Comparison of ENCODE assay signal across 18 mouse cellular contexts in the genomic region with DNA sequence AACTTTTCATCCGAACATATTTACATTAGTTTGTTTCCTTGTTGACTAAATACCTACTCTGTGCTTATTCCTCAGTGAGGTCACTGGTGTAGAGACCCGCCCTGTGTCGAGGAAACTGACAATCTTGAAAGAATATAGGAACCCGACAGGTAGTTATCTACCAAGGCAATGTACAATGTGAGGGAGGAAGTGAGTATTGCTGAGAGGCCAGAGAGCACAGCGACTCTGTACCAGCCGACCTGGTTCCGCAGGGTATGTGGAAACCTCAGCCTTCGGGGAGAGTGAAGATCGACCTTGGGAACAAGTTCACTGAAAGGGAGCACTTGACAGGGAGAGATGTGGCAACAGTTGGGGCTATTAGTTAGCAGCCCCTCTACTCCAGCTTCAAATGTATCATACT. TPM values are rescaled to one million over a fixed set of nuclear protein-coding genes. Genes with fewer than 3 reads are reported as not detected.
DNase-seq lines count a peak whose midpoint lies in the region; ATAC-seq lines count a peak whose summit lies in the region.
"Had no signal": no experiment of that assay in that cellular context is flagged by ENCODE, and none has a peak within 500 bp of the region (broad histone marks: within the 10 kb centered on the region; RNA-seq: fewer than 3 reads in every experiment).

No protein-coding gene starts in this region.

- no peaks in the 10 kb centered on the region for H3K27me3 ChIP-seq in heart, embryonic 12.5 days (replicated peaks)
- no peaks in the 10 kb centered on the region for H3K27me3 ChIP-seq in intestine, embryonic 16.5 days (replicated peaks; ENCODE audit: control insufficient read depth, insufficient read depth, low read length)
- no peaks in the 10 kb centered on the region for H3K27me3 ChIP-seq in stomach, embryonic 15.5 days (replicated peaks)
- peaks cover 3% of the 10 kb centered on the region; the same call in 1 of the 2 replicates for H3K27me3 ChIP-seq in hindbrain, embryonic 10.5 days (ENCODE audit: insufficient read depth, poor library complexity, severe bottlenecking)
- H3K27me3 ChIP-seq: forebrain, embryonic 13.5 days; hindbrain, embryonic 15.5 days; limb, embryonic 12.5 days had no signal

- 75% methylated on average over 9 of the region's 9 CpGs for whole genome bisulfite sequencing in heart, embryonic 12.5 days
- 80% methylated on average over 9 of the region's 9 CpGs for WGBS in intestine, embryonic 16.5 days
- WGBS in stomach, embryonic 15.5 days = 83% methylated on average over 9 of the region's 9 CpGs
- 91% methylated on average over 9 of the region's 9 CpGs for WGBS in hindbrain, embryonic 10.5 days

- DNase-seq in heart, adult 11 months = peak; percentile 50
- no peak for DNase-seq in hindbrain, embryonic 10.5 days (ENCODE audit: low spot score)
- no peak for DNase-seq in urinary bladder, postnatal 36 days (ENCODE audit: low spot score in 2 of 2)
- DNase-seq: gastrocnemius, postnatal 36 days; kidney, adult 18-20 months; kidney, postnatal 10 days; lung, adult 2 months; lung, postnatal 4 days; right cerebral cortex, adult 18-20 months had no signal

- H3K27ac ChIP-seq in heart, embryonic 12.5 days (ENCODE audit: poor library complexity, severe bottlenecking) = no peak overlapping the region
- no peak overlapping the region for H3K27ac ChIP-seq in intestine, embryonic 16.5 days (ENCODE audit: low read length)
- no peak overlapping the region for H3K27ac ChIP-seq in stomach, embryonic 15.5 days
- H3K27ac ChIP-seq in hindbrain, embryonic 10.5 days = no peak overlapping the region
- H3K27ac ChIP-seq: forebrain, embryonic 13.5 days; hindbrain, embryonic 15.5 days had no signal

- ATAC-seq in heart, embryonic 12.5 days (ENCODE audit: insufficient number of reproducible peaks, low FRiP score) = no peak
- peak; percentile 56 for ATAC-seq in granulocyte monocyte progenitor cell, adult 5-6 weeks (replicated peaks; ENCODE audit: poor library complexity, severe bottlenecking)
- ATAC-seq in intestine, embryonic 16.5 days = peak; percentile 89
- peak; percentile 16; the same call in 1 of the 2 replicates for ATAC-seq in stomach, embryonic 15.5 days (ENCODE audit: insufficient read depth, low FRiP score, low read depth)
- ATAC-seq: forebrain, embryonic 13.5 days had no signal

- H3K4me1 ChIP-seq in heart, embryonic 12.5 days (replicated peaks) = peaks cover 69% of the 10 kb centered on the region
- peaks cover 9% of the 10 kb centered on the region; the same call in 1 of the 2 replicates for H3K4me1 ChIP-seq in intestine, embryonic 16.5 days (ENCODE audit: control insufficient read depth, insufficient read depth, low read length)
- H3K4me1 ChIP-seq in stomach, embryonic 15.5 days = peaks cover 10% of the 10 kb centered on the region
- peaks cover 22% of the 10 kb centered on the region for H3K4me1 ChIP-seq in hindbrain, embryonic 10.5 days (replicated peaks)

- no peak overlapping the region for H3K9ac ChIP-seq in heart, embryonic 12.5 days
- no peak overlapping the region for H3K9ac ChIP-seq in intestine, embryonic 16.5 days (ENCODE audit: low read depth, low read length)
- no peak overlapping the region for H3K9ac ChIP-seq in stomach, embryonic 15.5 days
- H3K9ac ChIP-seq: forebrain, embryonic 13.5 days; hindbrain, embryonic 15.5 days; limb, embryonic 12.5 days had no signal

- H3K36me3 ChIP-seq in heart, embryonic 12.5 days = peaks cover 5% of the 10 kb centered on the region; the same call in 1 of the 2 replicates
- no peaks in the 10 kb centered on the region for H3K36me3 ChIP-seq in intestine, embryonic 16.5 days (ENCODE audit: control insufficient read depth, insufficient read depth, low read length)
- H3K36me3 ChIP-seq in stomach, embryonic 15.5 days = no peaks in the 10 kb centered on the region
- no peaks in the 10 kb centered on the region for H3K36me3 ChIP-seq in hindbrain, embryonic 10.5 days
- H3K36me3 ChIP-seq: hindbrain, embryonic 15.5 days had no signal

- H3K4me3 ChIP-seq in heart, embryonic 12.5 days = no peak overlapping the region
- H3K4me3 ChIP-seq in intestine, embryonic 16.5 days (ENCODE audit: low read length) = no peak overlapping the region
- H3K4me3 ChIP-seq in stomach, embryonic 15.5 days (replicated peaks) = no peak overlapping the region
- no peak overlapping the region for H3K4me3 ChIP-seq in hindbrain, embryonic 10.5 days
- H3K4me3 ChIP-seq: forebrain, embryonic 13.5 days; hindbrain, embryonic 15.5 days; limb, embryonic 12.5 days had no signal

- no peak overlapping the region for H3K4me2 ChIP-seq in heart, embryonic 12.5 days
- H3K4me2 ChIP-seq in intestine, embryonic 16.5 days (ENCODE audit: low read depth, low read length) = no peak overlapping the region
- no peak overlapping the region for H3K4me2 ChIP-seq in stomach, embryonic 15.5 days
- H3K4me2 ChIP-seq: forebrain, embryonic 13.5 days; heart, embryonic 11.5 days; limb, embryonic 12.5 days; midbrain, embryonic 11.5 days had no signal

- no peaks in the 10 kb centered on the region for H3K9me3 ChIP-seq in heart, embryonic 12.5 days (replicated peaks)
- H3K9me3 ChIP-seq in intestine, embryonic 16.5 days (ENCODE audit: control insufficient read depth, low read length) = no peaks in the 10 kb centered on the region
- H3K9me3 ChIP-seq in stomach, embryonic 15.5 days = no peaks in the 10 kb centered on the region
- H3K9me3 ChIP-seq in hindbrain, embryonic 10.5 days = no peaks in the 10 kb centered on the region
- H3K9me3 ChIP-seq: forebrain, embryonic 13.5 days; hindbrain, embryonic 15.5 days; limb, embryonic 12.5 days had no signal

RNA-seq across cellular contexts. Expression of a gene that starts 7.2 kb away (rescaled TPM):
- polyA plus RNA-seq in heart, embryonic 12.5 days (2016; fragmentation: Nextera tagmentation; extraction: Ambion mirVana) = 23.0 and 26.3 TPM in 2 replicates
- 9.3 and 9.9 TPM in 2 replicates for total RNA-seq in granulocyte monocyte progenitor cell, adult 5-6 weeks (2014; fragmentation: Nextera tagmentation)
- 12.1 and 13.7 TPM in 2 replicates for total RNA-seq in granulocyte monocyte progenitor cell, adult 5-6 weeks (2017)
- polyA plus RNA-seq in intestine, embryonic 16.5 days (2015; fragmentation: Nextera tagmentation; extraction: Ambion mirVana) = 6.9 and 8.1 TPM in 2 replicates
- 9.8 and 10.0 TPM in 2 replicates for polyA plus RNA-seq in stomach, embryonic 15.5 days (2015; fragmentation: Nextera tagmentation; extraction: Ambion mirVana)
- polyA plus RNA-seq in hindbrain, embryonic 10.5 days (2016; fragmentation: Nextera tagmentation; extraction: Ambion mirVana) = 10.2 and 12.4 TPM in 2 replicates
